Mouse (Mus musculus) ES-Bruce4 (cell line): ENCODE data around the gene Gorasp1. TPM values are rescaled to one million over a fixed set of nuclear protein-coding genes. Genes with fewer than 3 reads are reported as not detected.

Source experiments
- H3K27ac ChIP-seq: 2 replicates; pipeline ENCODE4 v1.5.1; 2012; ENCODE audit warnings: low read length, inconsistent platforms; ENCODE audit not compliant: insufficient read depth
- H3K27me3 ChIP-seq: 2 replicates; pipeline ENCODE4 v1.6.1; 2012; ENCODE audit warnings: mild to moderate bottlenecking, low read length, inconsistent platforms; ENCODE audit not compliant: control insufficient read depth, poor library complexity, insufficient read depth, severe bottlenecking
- H3K36me3 ChIP-seq: 2 replicates; pipeline ENCODE4 v1.6.1; 2012; ENCODE audit warnings: inconsistent platforms, mild to moderate bottlenecking, low read length, moderate library complexity; ENCODE audit not compliant: control insufficient read depth, poor library complexity, insufficient read depth, severe bottlenecking
- H3K4me1 ChIP-seq: one replicate; pipeline ENCODE4 v1.8.1; 2011; ENCODE audit warnings: low read length; ENCODE audit not compliant: control insufficient read depth, insufficient read depth
- H3K4me3 ChIP-seq: 2 replicates; pipeline ENCODE4 v1.5.1; 2011; ENCODE audit warnings: low read depth, mild to moderate bottlenecking, low read length
- H3K9ac ChIP-seq: 2 replicates; pipeline ENCODE4 v1.6.1; 2012; ENCODE audit warnings: low read depth, mild to moderate bottlenecking, inconsistent platforms; ENCODE audit not compliant: poor library complexity, severe bottlenecking
- H3K9me3 ChIP-seq: replicated peaks from 2 replicates; pipeline ENCODE4 v1.6.1; 2012; ENCODE audit warnings: mild to moderate bottlenecking, low read length, inconsistent platforms; ENCODE audit not compliant: control insufficient read depth, poor library complexity, insufficient read depth, severe bottlenecking
- CTCF ChIP-seq: IDR thresholded peaks from one replicate; pipeline ENCODE4 v1.8.1; 2011; ENCODE audit warnings: low read depth, low read length
- EP300 ChIP-seq: IDR thresholded peaks from 2 replicates; pipeline ENCODE4 v1.6.1; 2011; ENCODE audit warnings: low read depth, low read length; ENCODE audit not compliant: insufficient read depth
- POLR2A ChIP-seq: IDR thresholded peaks from one replicate; pipeline ENCODE4 v1.8.1; 2011; ENCODE audit warnings: low read length; ENCODE audit not compliant: insufficient read depth
- polyA plus RNA-seq: library from polyadenylated mRNA; stranded (reverse); fragments of >200 nt; gene quantifications from 2 replicates; pipeline ENCODE4 v1.2.4, GENCODE M21; 2011; ENCODE audit warnings: low read depth; ENCODE audit not compliant: missing spikeins, insufficient read depth, insufficient read length

Gorasp1 gene
- polyA plus RNA-seq, 1 experiment: 7.2 TPM

DNA sequence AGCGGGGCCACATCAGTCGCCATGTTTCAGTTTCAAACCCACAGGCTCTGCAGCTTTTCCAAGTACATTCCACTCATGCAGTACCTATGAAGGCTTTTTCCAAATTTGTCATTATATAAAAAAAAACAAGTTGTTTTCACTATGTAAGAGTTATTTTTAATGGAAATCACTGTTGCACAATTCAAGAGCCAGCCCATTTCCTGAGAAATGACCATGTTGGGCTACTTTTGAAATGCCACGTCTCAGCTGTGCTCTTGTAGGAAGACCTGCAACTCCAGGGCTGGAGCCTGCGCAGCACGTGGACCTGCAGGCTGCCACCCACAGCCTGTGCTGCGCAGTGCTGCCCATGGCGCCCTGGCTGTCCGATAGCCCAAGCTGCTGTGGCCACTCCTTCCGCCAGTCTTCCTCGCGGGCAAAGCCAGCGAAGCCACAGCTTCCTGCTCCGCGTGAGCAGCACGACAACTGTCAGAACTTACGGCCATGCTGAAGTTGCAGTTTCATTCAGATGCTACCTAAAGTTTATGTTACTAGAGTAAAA is 12.2 kb downstream of the Gorasp1 start:
- TF ChIP-seq EP300 (no peak), POLR2A (no peak), CTCF (no peak)
- Histone ChIP-seq H3K9me3 (no peaks in the 10 kb centered on the region), H3K27me3 (no peaks in the 10 kb centered on the region), H3K27ac (no peak overlapping the region), H3K9ac (no peak overlapping the region), H3K36me3 (peaks cover 33% of the 10 kb centered on the region), H3K4me1 (no peaks in the 10 kb centered on the region), H3K4me3 (no peak overlapping the region)

DNA sequence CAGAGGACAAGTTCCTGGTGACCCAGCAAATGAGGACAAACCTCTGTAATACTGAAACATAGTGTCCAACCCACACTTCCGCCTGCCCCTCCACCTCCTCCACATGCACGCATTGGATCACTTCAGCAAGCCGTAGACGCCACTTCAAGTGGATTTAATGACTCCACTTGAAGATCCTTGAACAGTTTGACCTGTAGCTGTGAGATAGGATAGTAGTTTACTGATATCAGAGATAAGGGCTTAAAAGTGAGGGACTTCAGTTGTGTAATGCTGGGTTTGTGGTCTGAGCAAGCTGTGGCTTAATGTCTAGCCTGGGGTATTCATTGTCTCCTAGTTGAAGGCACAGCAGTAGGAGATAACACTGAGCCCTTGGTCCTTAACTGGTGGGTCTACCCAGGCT is 13.9 kb downstream of the Gorasp1 start:
- Histone ChIP-seq H3K27ac (no peak overlapping the region), H3K9me3 (no peaks in the 10 kb centered on the region), H3K4me3 (no peak overlapping the region), H3K27me3 (no peaks in the 10 kb centered on the region), H3K36me3 (peaks cover 47% of the 10 kb centered on the region), H3K9ac (no peak overlapping the region), H3K4me1 (no peaks in the 10 kb centered on the region)
- TF ChIP-seq CTCF: no peak
- no peak for TF ChIP-seq EP300
- TF ChIP-seq POLR2A: no peak

DNA sequence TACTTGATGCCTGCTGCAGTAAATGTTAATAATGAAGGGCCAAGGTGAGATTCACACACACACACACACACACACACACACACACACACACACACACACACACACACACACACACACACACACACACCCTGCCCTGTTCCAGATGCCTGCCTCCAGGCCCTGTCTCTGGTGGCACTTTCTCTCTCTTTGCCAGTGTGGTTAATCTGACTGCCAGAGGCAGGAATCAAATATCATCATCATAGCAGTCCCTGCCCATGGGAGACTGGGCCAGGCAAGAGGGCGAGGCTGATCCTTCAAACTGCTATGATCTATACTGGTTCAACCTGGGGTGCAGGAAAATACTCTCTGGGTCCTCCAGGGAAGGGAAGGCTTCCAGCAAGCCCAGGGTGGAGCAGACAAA is 17.5 kb downstream of the Gorasp1 start:
- Histone ChIP-seq H3K27ac (no peak overlapping the region), H3K36me3 (peaks cover 50% of the 10 kb centered on the region), H3K27me3 (no peaks in the 10 kb centered on the region), H3K4me3 (no peak overlapping the region), H3K4me1 (no peaks in the 10 kb centered on the region), H3K9me3 (no peaks in the 10 kb centered on the region), H3K9ac (no peak overlapping the region)
- no peak for TF ChIP-seq CTCF
- TF ChIP-seq EP300: no peak
- no peak for TF ChIP-seq POLR2A

DNA sequence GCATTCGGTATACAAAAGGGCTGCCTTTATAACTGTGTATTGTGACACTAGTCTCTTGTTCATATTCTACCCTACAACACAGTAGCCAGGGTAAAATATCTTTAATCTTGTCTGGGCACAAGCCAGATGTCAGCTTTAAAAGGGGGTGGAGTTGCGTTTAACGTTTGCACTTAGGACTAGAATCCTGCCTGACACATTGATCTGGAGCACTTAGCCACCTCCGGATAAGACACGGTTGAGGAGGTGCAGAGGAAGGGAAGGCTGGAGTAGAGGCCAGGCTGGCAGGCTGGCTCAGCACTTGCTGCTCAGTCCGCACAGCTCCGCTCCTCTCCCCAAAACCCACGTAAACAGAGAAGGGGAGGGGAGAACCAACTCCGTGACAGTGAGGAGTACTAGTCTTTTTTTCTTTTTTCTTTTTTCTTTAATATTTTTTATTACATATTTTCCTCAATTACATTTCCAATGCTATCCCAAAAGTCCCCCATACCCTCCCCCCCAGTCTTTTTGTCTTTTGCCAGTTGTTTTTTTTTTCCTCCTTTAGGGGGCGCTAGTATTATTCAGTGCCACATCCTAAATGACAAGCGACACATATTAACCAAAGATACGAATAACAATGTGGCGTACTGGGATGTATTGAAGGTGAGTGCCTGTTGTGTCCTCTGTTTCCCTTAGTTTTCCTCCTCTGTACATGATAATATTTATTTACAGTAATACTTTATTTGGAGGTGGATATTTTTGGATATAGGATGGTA is 24.1 kb downstream of the Gorasp1 start:
- TF ChIP-seq EP300: no peak
- no peak for TF ChIP-seq POLR2A
- TF ChIP-seq CTCF: no peak
- H3K9ac ChIP-seq: no peak overlapping the region
- H3K4me3 ChIP-seq: no peak overlapping the region
- no peaks in the 10 kb centered on the region for H3K9me3 ChIP-seq
- no peak overlapping the region for H3K27ac ChIP-seq
- peaks cover 52% of the 10 kb centered on the region for H3K36me3 ChIP-seq
- H3K27me3 ChIP-seq: no peaks in the 10 kb centered on the region
- H3K4me1 ChIP-seq: no peaks in the 10 kb centered on the region

DNA sequence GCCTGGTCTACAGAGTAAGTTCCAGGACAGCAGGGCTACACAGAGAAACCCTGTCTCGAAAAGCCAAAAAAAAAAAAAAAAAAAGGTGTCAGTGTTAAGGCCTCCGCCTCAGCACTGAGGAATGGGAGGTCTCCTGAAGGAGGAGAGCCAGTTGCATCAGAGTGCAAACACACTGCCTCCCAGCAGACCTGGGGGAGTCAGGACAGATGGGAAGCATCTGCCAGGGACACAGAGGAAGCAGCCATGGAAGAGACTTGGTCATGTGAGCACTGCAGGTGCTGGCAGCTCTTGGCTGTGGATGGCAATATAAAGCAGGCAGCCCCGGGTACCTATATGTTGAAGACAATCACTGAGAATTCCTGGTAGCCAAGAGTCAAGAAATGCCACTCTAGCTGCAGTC is 27.4 kb downstream of the Gorasp1 start:
- TF ChIP-seq CTCF (no peak), POLR2A (no peak), EP300 (no peak)
- Histone ChIP-seq H3K9me3 (no peaks in the 10 kb centered on the region), H3K27me3 (no peaks in the 10 kb centered on the region), H3K4me1 (no peaks in the 10 kb centered on the region), H3K36me3 (peaks cover 63% of the 10 kb centered on the region), H3K27ac (no peak overlapping the region), H3K9ac (no peak overlapping the region), H3K4me3 (no peak overlapping the region)

DNA sequence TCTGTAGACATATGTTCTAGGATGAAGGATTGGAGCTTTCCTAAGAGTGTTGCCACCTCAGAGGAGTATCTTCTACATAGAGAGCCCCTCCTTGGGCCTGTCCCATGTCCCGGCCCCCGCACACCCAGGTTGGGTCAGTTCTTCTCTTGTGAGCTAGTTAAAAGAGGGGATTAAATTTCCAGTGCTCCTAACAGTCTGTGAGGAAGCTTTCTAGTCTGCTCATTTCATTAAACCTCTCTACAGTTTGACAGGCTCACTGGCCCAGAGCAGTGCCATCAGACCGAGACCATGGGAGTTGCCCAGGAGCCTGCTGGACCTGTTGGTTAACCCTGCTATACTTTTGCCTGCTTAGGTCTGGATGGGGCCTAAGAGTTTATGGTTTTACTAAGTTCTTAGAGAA is 28.7 kb downstream of the Gorasp1 start:
- Histone ChIP-seq H3K9ac (no peak overlapping the region), H3K27ac (no peak overlapping the region), H3K4me1 (no peaks in the 10 kb centered on the region), H3K36me3 (peaks cover 68% of the 10 kb centered on the region), H3K4me3 (no peak overlapping the region), H3K27me3 (no peaks in the 10 kb centered on the region), H3K9me3 (no peaks in the 10 kb centered on the region)
- TF ChIP-seq CTCF (no peak), EP300 (no peak), POLR2A (no peak)
